Mouse (Mus musculus) heart, postnatal 0 days (tissue): ENCODE results near the gene Nol3. TPM values are rescaled to one million over a fixed set of nuclear protein-coding genes. Genes with fewer than 3 reads are reported as not detected.
"Not testable (repeated sequence)": the region's sequence is repeated elsewhere in the genome, so short reads cannot be mapped to it uniquely, and the experiment has no call there.

Experiments
- ATAC-seq: fragments of 200-750 bp; cut with Nextera tagmentation; 2 replicates; pipeline ENCODE4 v1.8.0; 2017; ENCODE audit warnings: low read depth, moderate number of reproducible peaks, moderate library complexity; ENCODE audit not compliant: insufficient read depth
- DNase-seq: peaks from one replicate; pipeline ENCODE4 v3.0.0-alpha.2; 2016; ENCODE audit warnings: low spot score
- H3K27ac ChIP-seq: fragments of 300-500 bp; sonication (generic); 2 replicates; pipeline ENCODE4 v1.5.1; 2014; ENCODE audit warnings: low read depth, mild to moderate bottlenecking
- H3K27me3 ChIP-seq: fragments of 300-500 bp; sonication (generic); 2 replicates; pipeline ENCODE4 v1.6.1; 2014; ENCODE audit warnings: low read length, mixed read lengths; ENCODE audit not compliant: control insufficient read depth, insufficient read depth
- H3K36me3 ChIP-seq: fragments of 300-500 bp; sonication (generic); replicated peaks from 2 replicates; pipeline ENCODE4 v1.6.1; 2014; ENCODE audit warnings: low read length, mixed read lengths; ENCODE audit not compliant: control insufficient read depth, insufficient read depth
- H3K4me1 ChIP-seq: fragments of 300-500 bp; sonication (generic); 2 replicates; pipeline ENCODE4 v1.6.1; 2014; ENCODE audit warnings: antibody characterized with exemption; ENCODE audit not compliant: control insufficient read depth, insufficient read depth
- H3K4me2 ChIP-seq: fragments of 300-500 bp; sonication (generic); 2 replicates; pipeline ENCODE4 v1.6.1; 2014; ENCODE audit warnings: low read depth, mild to moderate bottlenecking, low read length, moderate library complexity
- H3K4me3 ChIP-seq: fragments of 300-500 bp; sonication (generic); 2 replicates; pipeline ENCODE4 v1.5.1; 2014; ENCODE audit warnings: low read depth, low read length
- H3K9ac ChIP-seq: fragments of 300-500 bp; sonication (generic); replicated peaks from 2 replicates; pipeline ENCODE4 v1.6.1; 2014; ENCODE audit warnings: low read depth, low read length, mixed read lengths
- H3K9me3 ChIP-seq: fragments of 300-500 bp; sonication (generic); replicated peaks from 2 replicates; pipeline ENCODE4 v1.6.1; 2016; ENCODE audit warnings: low read length; ENCODE audit not compliant: control insufficient read depth
- CTCF ChIP-seq: IDR thresholded peaks from 2 replicates; pipeline ENCODE4 v1.5.1; 2016; ENCODE audit warnings: antibody characterized with exemption, control low read depth, low read depth
- EP300 ChIP-seq: IDR thresholded peaks from 2 replicates; pipeline ENCODE4 v1.6.1; 2016; ENCODE audit warnings: antibody characterized with exemption, low read depth
- WGBS: fragments of 180-500 bp; shearing (Covaris S2); extraction: QIAGEN DNeasy Blood & Tissue Kit; methylation state at CpG from one replicate; pipeline ENCODE4 v1.1.7; 2014; 5-methylcytosine and 5-hydroxymethylcytosine counted together
- polyA plus RNA-seq: library from polyadenylated mRNA; unstranded; fragments of >200 nt; fragmentation: Nextera tagmentation; extraction: Ambion mirVana; gene quantifications from 2 replicates; pipeline ENCODE4 v1.2.1, GENCODE M21; 2015
- total RNA-seq: library from RNA; depleted of rRNA; stranded (reverse); fragments of >200 nt; gene quantifications from 2 replicates; pipeline ENCODE4 v1.2.3, GENCODE M21; 2014; ENCODE audit warnings: low replicate concordance

Nol3 gene
- total and polyA plus RNA-seq, 2 experiments from 2014 or later: 10.0 to 13.2 TPM

DNA sequence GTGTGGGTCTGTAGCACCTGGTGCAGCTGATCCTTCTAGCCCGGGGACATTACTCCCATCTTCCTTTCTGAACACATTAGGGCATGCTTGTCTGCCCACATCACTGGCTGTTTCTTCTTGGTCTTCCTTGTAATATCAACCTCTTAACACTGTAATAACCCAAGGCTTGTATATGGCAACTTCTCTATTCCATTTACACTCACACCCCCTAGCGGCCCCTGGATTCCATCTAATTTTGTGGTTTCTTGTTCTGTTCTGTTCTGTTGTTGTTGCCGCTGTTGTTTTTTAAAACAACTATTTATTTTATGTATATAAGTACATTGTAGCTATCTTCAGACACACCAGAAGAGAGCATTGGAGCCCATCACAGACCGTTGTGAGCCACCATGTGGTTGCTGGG, 11.0 kb downstream of the Nol3 start:
- H3K4me2 ChIP-seq: no peak overlapping the region
- DNase-seq (no peak), ATAC-seq (no peak)
- peaks cover 12% of the 10 kb centered on the region for H3K4me1 ChIP-seq
- no peak overlapping the region for H3K9ac ChIP-seq
- H3K9me3 ChIP-seq: no peaks in the 10 kb centered on the region
- H3K4me3 ChIP-seq: no peak overlapping the region
- H3K27me3 ChIP-seq: 0 out of 2 replicates have a peak, but pooled peaks cover 4% of the 10 kb centered on the region
- no peak overlapping the region for H3K27ac ChIP-seq
- TF ChIP-seq EP300 (no peak), CTCF (no peak)
- 87% methylated on average over 4 of the region's 4 CpGs for WGBS
- no peaks in the 10 kb centered on the region for H3K36me3 ChIP-seq

DNA sequence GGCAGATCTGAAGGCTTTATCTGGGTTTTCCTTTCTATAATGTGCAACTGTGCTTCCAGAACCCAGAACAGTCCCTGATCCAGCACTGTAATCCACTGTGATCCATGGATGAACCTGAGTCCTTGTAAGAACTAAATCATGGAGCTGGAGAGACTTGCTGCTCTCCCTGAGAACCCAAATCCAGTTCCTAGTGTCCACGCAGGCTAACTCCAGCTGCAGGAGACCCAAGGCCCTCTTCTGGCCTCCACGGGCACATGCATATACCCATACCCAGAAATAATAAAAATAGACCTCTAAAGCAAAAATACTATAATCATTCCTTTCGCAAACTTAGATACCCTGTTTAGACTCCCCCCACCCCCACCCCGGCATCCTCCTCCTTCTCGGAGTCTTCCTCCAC, 12.3 kb downstream of the Nol3 start:
- Histone ChIP-seq H3K4me2 (no peak overlapping the region), H3K9ac (no peak overlapping the region), H3K27me3 (0 out of 2 replicates have a peak, but pooled peaks cover 4% of the 10 kb centered on the region), H3K36me3 (no peaks in the 10 kb centered on the region), H3K4me1 (peaks cover 12% of the 10 kb centered on the region), H3K4me3 (no peak overlapping the region), H3K9me3 (no peaks in the 10 kb centered on the region), H3K27ac (no peak overlapping the region)
- 84% methylated on average over 5 of the region's 5 CpGs for WGBS
- TF ChIP-seq EP300 (no peak), CTCF (peak; percentile 1)
- DNase-seq (no peak), ATAC-seq (no peak)

DNA sequence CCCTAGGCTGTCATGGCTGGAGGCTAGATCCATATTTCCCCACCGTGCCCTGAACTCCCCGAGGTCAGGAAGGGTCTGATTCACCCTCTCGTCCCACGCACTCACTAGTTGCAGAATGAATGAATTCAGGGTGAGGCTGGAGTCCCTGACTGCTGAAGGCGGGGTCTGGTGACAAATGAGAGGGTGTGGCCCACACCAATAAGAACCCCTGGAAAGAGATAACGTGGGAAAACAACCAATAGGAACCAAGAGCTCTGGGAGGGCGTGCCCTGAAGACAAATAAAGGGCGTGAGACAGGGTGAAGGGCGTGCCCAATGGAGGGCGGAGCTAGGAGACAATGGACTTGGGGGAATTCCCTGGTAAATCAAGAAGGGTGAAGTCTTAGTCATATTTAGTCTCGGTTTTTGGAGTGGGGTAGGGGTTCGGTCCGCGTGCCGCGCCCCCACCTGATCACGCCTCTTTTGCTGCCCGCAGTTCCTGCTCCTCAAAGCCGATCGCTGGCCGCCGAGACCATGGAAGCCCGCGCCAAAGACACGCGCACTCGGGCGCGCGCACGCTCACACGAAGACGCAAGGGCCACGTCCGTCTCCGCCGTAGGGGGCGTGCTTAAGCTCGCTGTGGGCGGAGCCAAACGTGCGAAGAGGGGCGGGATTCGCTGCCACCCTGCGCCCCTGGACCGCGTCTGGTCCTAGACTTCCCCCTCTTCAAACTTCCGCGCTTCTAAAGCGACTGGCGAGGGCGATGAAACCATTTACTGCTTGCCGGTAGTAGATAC, 13.2 kb downstream of the Nol3 start:
- TF ChIP-seq CTCF: peak; percentile 33
- no peak for TF ChIP-seq EP300
- H3K27me3 ChIP-seq: 0 out of 2 replicates have a peak, but pooled peaks cover 4% of the 10 kb centered on the region

DNA sequence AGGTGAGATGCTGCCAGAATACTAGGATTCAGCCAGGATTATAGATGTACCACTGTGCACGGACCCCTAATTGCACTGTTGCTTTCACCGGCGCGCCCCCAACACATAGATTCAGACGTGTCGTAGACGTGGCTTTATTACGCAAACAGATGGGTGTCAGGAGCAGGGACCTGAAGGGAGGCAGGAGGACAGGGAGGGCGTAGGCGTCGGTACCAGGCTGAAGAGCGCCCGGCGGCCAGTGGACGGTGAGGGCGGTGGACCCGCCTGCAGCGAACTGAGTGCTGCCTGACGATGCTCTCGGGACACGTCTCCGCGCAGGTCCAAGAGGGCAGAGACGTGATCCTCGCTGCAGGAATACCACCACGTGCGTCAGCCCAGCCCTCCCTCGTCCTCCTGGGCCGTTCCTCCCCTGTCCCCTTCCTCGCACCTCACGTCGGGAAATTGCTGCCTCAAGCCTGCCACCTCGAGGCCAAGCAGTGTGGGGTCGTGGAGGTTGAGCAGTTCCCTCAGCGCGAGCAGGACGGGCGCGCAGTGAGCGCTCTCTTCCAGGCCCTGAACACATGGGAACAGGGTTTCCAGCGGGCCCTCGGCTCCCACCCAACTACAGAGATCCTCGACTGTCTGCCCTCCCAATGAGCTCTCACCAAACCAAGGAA, 14.0 kb downstream of the Nol3 start, which contains the start of gene 4931428F04Rik:
4931428F04Rik (minus strand) TSS at position 60 of the 656 bp plus-strand sequence.
- TF ChIP-seq EP300: no peak
- peak; percentile 58 for TF ChIP-seq CTCF
- DNase-seq (no peak), ATAC-seq (peak; percentile 18; the same call in 1 of the 2 replicates)
- no peaks in the 10 kb centered on the region for H3K9me3 ChIP-seq
- WGBS: 2% methylated on average over 42 of the region's 43 CpGs
- 0 out of 2 replicates have a peak, but pooled peaks cover 4% of the 10 kb centered on the region for H3K27me3 ChIP-seq
- H3K9ac ChIP-seq: no peak within 1 kb of the TSS; the same call in 1 of the 2 replicates
- H3K4me1 ChIP-seq: peaks cover 12% of the 10 kb centered on the region
- no peaks in the 10 kb centered on the region for H3K36me3 ChIP-seq
- H3K27ac ChIP-seq: peak within 1 kb of the TSS; percentile 69
- peak within 1 kb of the TSS; percentile 57 for H3K4me3 ChIP-seq
- peak within 1 kb of the TSS; percentile 81 for H3K4me2 ChIP-seq

More for the DNA sequence above, 13.2 kb downstream of the Nol3 start:
- Histone ChIP-seq H3K9me3 (no peaks in the 10 kb centered on the region), H3K36me3 (no peaks in the 10 kb centered on the region), H3K9ac (no peak overlapping the region; the same call in 1 of the 2 replicates), H3K27ac (peak overlapping the region; percentile 69), H3K4me2 (peak overlapping the region; percentile 81), H3K4me3 (peak overlapping the region; percentile 57), H3K4me1 (peaks cover 12% of the 10 kb centered on the region)
- DNase-seq: peak; percentile 97
- ATAC-seq: peak; percentile 93
- WGBS: 1% methylated on average over 53 of the region's 53 CpGs

DNA sequence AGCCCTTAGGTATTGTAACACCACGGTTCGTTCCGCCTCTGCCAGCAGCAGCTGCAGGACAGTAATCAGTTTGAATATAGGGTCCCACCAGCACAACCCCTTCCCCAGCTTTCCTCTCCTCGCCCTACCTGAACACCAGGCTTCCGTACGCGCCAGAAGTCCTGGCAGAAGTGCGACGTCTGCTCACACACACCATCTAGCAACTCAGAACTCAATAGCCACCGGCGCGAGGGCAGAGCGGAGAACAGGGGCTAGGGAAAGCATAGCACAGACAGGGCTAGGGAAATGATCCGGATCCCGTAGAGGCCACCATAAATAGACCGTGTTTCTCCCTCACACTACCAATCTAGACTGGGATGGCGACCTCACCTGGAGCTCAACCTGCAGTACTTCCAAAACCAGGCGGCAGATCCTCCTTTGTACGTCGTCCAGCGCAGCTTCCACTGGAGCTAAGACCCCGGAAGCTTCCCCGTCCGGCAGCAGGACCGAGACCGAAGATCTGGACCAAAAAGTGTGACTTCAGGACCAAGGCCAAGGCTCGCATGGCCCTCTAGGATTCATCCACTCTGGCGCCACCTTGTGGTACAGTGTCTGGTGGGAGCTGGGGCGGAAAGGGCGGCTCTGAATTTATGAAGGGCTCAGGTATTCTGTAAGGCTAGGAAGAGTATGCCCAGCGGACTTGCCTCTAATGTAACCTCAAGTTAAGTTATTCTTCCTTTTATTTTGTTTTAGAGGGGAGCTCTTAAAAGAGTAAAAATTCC, 14.8 kb downstream of the Nol3 start:
- peaks cover 12% of the 10 kb centered on the region for H3K4me1 ChIP-seq
- H3K36me3 ChIP-seq: no peaks in the 10 kb centered on the region
- no peak overlapping the region for H3K9ac ChIP-seq
- ATAC-seq (peak; percentile 19; the same call in 1 of the 2 replicates), DNase-seq (peak; percentile 81)
- H3K9me3 ChIP-seq: no peaks in the 10 kb centered on the region
- TF ChIP-seq EP300: no peak
- peak; percentile 95 for TF ChIP-seq CTCF
- no peak overlapping the region for H3K27ac ChIP-seq
- 0 out of 2 replicates have a peak, but pooled peaks cover 4% of the 10 kb centered on the region for H3K27me3 ChIP-seq
- peak overlapping the region; percentile 81 for H3K4me2 ChIP-seq
- WGBS: 13% methylated on average over 31 of the region's 31 CpGs
- no peak overlapping the region for H3K4me3 ChIP-seq

DNA sequence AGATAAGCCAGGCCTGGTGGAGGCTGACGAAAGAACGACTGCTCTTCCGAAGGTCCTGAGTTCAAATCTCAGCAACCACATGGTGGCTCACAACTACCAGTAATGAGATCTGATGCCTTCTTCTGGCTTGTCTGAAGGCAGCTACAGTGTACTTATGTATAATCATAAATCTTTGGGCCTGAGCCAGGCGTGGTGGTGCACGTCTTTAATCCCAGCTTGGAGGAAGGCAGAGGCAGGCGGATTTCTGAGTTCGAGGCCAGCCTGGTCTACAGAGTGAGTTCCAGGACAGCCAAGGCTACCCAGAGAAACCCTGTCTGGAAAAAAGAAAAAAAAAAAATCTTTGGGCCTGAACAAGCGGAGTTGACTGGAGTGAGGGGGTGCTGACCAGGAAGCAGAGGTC, 15.4 kb downstream of the Nol3 start:
- H3K9ac ChIP-seq, H3K36me3 ChIP-seq, H3K4me2 ChIP-seq, H3K27ac ChIP-seq, H3K4me3 ChIP-seq, DNase-seq, ATAC-seq, H3K9me3 ChIP-seq, H3K27me3 ChIP-seq: not testable (repeated sequence)
- peaks cover 17% of the 10 kb centered on the region for H3K4me1 ChIP-seq
- 72% methylated on average over 8 of the region's 8 CpGs for WGBS
